Mouse (Mus musculus) urinary bladder, postnatal 4 days (tissue): Measurements from ENCODE around the gene Hjurp.

Experiments used
- DNase-seq, 2 experiments: peaks; one replicate each; pipeline ENCODE4 v3.0.0; 2021 to 2022; ENCODE audit warnings: low spot score in 2 of 2

The Hjurp gene

GRCm38 (mm10) chr1:88298686-88299528, 21.5 kb upstream of the Hjurp start:
- DNase-seq, result no peak

GRCm38 (mm10) chr1:88297480-88298258, 20.2 kb upstream of the Hjurp start:
- DNase-seq, result no peak

- DNase-seq, result no peak
Observed at GRCm38 (mm10) chr1:88296171-88296920, 18.9 kb upstream of the Hjurp start.

- DNase-seq, result peak in 1 of 2 experiments; percentile 76
Observed at GRCm38 (mm10) chr1:88294650-88295049, 17.2 kb upstream of the Hjurp start.

- DNase-seq, result no peak
Observed at GRCm38 (mm10) chr1:88292057-88292456, 14.6 kb upstream of the Hjurp start.

GRCm38 (mm10) chr1:88291409-88292005, 14.1 kb upstream of the Hjurp start:
- DNase-seq, result peak in 1 of 2 experiments; percentile 58

- peak in 1 of 2 experiments; percentile 60 for DNase-seq
Observed at GRCm38 (mm10) chr1:88290511-88290910, 13.1 kb upstream of the Hjurp start.

- peak; percentile 45 to 92 for DNase-seq
Observed at GRCm38 (mm10) chr1:88289917-88290316, 12.5 kb upstream of the Hjurp start.

- peak in 1 of 2 experiments; percentile 57 for DNase-seq
Observed at GRCm38 (mm10) chr1:88289152-88289551, 11.7 kb upstream of the Hjurp start.

GRCm38 (mm10) chr1:88288789-88289127, 11.3 kb upstream of the Hjurp start:
- DNase-seq, result no peak

GRCm38 (mm10) chr1:88288056-88288788, 10.8 kb upstream of the Hjurp start:
- no peak for DNase-seq

- DNase-seq, result peak; percentile 43 to 83
Observed at GRCm38 (mm10) chr1:88287697-88287980, 10.2 kb upstream of the Hjurp start.

- peak in 1 of 2 experiments; percentile 77 for DNase-seq
Observed at GRCm38 (mm10) chr1:88286887-88287696, 9.7 kb upstream of the Hjurp start.

- peak in 1 of 2 experiments; percentile 78 for DNase-seq
Observed at GRCm38 (mm10) chr1:88286136-88286845, 8.9 kb upstream of the Hjurp start.

- DNase-seq, result no peak
Observed at GRCm38 (mm10) chr1:88285652-88286051, 8.2 kb upstream of the Hjurp start.

GRCm38 (mm10) chr1:88284946-88285320, 7.5 kb upstream of the Hjurp start:
- DNase-seq, result peak; percentile 37 to 82

- DNase-seq, result no peak
Observed at GRCm38 (mm10) chr1:88284228-88284945, 7.0 kb upstream of the Hjurp start.

- DNase-seq, result no peak
Observed at GRCm38 (mm10) chr1:88283376-88284227, 6.2 kb upstream of the Hjurp start.
